Mouse (Mus musculus) small intestine, adult 2 months (tissue): ENCODE measurements around the gene Gpr21. TPM values are rescaled to one million over a fixed set of nuclear protein-coding genes. Genes with fewer than 3 reads are reported as not detected.

ENCODE experiments used
- H3K27ac ChIP-seq: fragments of 200-500 bp; 2 replicates; pipeline ENCODE4 v1.5.1; 2012; ENCODE audit warnings: low read depth, low read length, control low read depth, inconsistent platforms; ENCODE audit not compliant: insufficient read depth
- H3K27me3 ChIP-seq: fragments of 200-500 bp; 2 replicates; pipeline ENCODE4 v1.6.1; 2012; ENCODE audit warnings: mild to moderate bottlenecking, moderate library complexity, low read length, inconsistent platforms; ENCODE audit not compliant: control insufficient read depth, insufficient read depth
- H3K36me3 ChIP-seq: fragments of 200-500 bp; 2 replicates; pipeline ENCODE4 v1.6.1; 2012; ENCODE audit warnings: mild to moderate bottlenecking, low read length, control low read depth, inconsistent platforms; ENCODE audit not compliant: control insufficient read depth, insufficient read depth
- H3K4me1 ChIP-seq: fragments of 200-500 bp; 2 replicates; pipeline ENCODE4 v1.6.1; 2012; ENCODE audit warnings: low read length, inconsistent platforms, mixed read lengths; ENCODE audit not compliant: control insufficient read depth, insufficient read depth, insufficient read length
- H3K4me3 ChIP-seq: fragments of 200-500 bp; 2 replicates; pipeline ENCODE4 v1.5.1; 2012; ENCODE audit warnings: low read depth, mild to moderate bottlenecking, control low read depth, inconsistent platforms, low read length, moderate library complexity
- CTCF ChIP-seq: fragments of 200-500 bp; IDR thresholded peaks from 2 replicates; pipeline ENCODE4 v1.5.1; 2012; ENCODE audit warnings: low read depth, mild to moderate bottlenecking, control low read depth, inconsistent platforms, low read length, moderate library complexity, mixed read lengths; ENCODE audit not compliant: insufficient replicate concordance, insufficient read length; ENCODE audit errors: extremely low read depth
- POLR2A ChIP-seq: fragments of 200-500 bp; IDR thresholded peaks from 2 replicates; pipeline ENCODE4 v1.6.1; 2012; ENCODE audit warnings: low read depth, mild to moderate bottlenecking, control low read depth, inconsistent platforms, low read length, moderate library complexity
- WGBS: fragments of 180-500 bp; shearing (Covaris S2); methylation state at CpG from one replicate; pipeline ENCODE4 v1.1.7; 2018; 5-methylcytosine and 5-hydroxymethylcytosine counted together
- polyA plus RNA-seq: library from polyadenylated mRNA; depleted of rRNA; stranded (reverse); fragments of >200 nt; gene quantifications from 2 replicates; pipeline ENCODE4 v1.2.3, GENCODE M21; 2012

Gpr21 gene
- polyA plus RNA-seq, 1 experiment = 0.15 TPM

DNA sequence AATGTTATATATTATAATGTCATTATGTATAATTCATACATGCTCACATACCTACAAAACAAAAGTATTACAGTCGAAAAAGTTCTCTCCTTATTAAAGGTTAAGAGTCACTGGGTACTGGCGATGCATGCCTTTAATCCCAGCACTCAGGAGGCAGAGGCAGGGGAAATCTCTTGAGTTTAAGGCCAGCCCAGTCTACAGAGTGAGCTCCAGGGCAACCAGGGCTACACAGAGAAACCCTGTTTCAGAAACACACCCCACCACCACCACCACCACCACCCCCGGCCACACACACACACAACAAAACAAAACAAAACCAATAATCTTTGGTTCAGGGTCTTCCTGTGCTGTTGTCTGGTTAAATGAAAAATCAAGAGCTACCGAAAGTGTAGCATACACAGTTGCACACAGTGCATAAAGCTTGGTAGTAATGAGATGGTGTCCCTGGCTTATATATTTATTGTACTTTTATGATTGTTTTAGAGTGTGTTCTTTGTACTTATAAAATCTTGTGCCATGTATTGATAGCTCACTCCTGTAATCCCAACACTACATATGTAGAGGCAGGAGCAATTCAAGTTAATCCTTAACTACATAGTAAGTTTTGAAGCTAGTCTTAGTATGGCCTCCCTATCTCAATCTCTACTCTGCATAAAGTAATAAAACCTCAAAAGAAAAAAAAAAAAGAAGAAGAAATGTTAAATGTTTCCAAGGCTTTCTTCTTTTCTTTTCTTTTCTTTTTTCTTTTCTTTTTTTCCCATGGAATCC, 4.8 kb upstream of the Gpr21 start:
- Histone ChIP-seq H3K36me3 (peaks cover 8% of the 10 kb centered on the region; the same call in 1 of the 2 replicates), H3K4me1 (peaks cover 12% of the 10 kb centered on the region; the same call in 1 of the 2 replicates), H3K4me3 (no peak overlapping the region), H3K27me3 (no peaks in the 10 kb centered on the region), H3K27ac (peak overlapping the region; percentile 24; the same call in 1 of the 2 replicates)
- TF ChIP-seq POLR2A = no peak
- no peak for TF ChIP-seq CTCF
- 28% methylated on average over 4 of the region's 4 CpGs for WGBS

DNA sequence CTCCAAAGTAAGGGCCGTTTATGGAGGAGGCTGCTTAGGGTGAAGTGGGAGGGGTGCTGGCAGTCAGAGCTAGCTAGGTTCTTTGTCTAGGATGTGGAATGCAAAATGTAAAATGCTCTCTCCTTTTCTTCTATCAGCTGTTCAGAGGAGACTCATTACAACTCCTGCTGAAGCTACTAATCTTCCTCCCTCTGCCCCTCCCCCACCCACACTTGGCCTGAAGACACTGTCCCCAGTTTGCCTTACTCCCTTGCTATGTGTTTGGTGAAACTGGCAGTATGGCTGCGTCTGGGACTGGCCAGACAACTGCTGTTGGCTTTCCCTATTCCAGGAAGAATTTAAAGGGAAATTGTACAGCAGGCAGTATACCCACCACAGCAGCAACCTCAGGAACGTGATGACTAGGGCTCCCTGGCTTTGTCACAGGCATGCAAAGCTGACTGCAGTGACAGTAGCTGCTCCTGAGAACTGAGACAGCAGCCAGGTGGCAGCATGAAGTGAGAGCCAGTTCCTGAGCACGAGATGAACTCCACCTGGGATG, 860 bp downstream of the Gpr21 start:
- no peak overlapping the region for H3K4me3 ChIP-seq

DNA sequence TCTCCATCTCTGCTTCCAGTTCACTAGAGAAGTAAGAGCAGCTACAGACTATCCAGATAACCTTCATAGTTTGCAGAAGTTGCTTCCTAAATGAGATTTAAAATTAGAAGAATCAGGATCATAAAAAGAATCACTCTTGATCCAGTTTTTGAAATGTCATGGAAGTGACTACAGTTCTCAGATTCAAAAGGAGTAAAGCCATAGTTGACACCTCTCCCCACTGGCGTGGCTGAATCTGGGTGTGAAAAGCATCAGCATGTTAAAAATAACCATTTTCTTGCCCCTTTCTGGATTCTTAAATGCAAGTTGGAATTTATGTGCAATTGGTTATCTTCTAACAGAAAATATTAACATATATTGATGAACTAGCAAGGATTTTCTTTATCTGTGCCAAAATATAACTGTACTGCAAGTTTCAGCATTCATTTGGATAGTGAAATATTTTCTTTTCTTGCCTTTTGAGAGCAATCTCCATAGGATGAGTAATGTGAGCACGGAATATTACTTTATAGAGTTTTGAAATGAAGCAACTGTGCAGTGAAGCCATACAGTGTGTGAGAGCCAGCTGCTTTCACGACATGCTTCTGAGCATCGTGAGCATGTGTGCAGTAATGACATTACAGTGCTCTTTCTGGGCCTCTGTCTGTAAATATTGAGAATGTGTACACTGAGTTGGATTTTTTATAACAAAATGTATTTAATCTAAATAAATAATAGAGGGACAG, 2.6 kb downstream of the Gpr21 start:
- no peak overlapping the region for H3K27ac ChIP-seq
- WGBS = 83% methylated on average over 4 of the region's 4 CpGs
- no peak overlapping the region for H3K4me3 ChIP-seq

More for the DNA sequence above, 860 bp downstream of the Gpr21 start:
- TF ChIP-seq POLR2A = no peak
- no peak for TF ChIP-seq CTCF
- Histone ChIP-seq H3K36me3 (peaks cover 14% of the 10 kb centered on the region), H3K27me3 (no peaks in the 10 kb centered on the region), H3K4me1 (peaks cover under 1% of the 10 kb centered on the region; the same call in 1 of the 2 replicates), H3K27ac (no peak overlapping the region)
- WGBS = 66% methylated on average over 4 of the region's 4 CpGs

DNA sequence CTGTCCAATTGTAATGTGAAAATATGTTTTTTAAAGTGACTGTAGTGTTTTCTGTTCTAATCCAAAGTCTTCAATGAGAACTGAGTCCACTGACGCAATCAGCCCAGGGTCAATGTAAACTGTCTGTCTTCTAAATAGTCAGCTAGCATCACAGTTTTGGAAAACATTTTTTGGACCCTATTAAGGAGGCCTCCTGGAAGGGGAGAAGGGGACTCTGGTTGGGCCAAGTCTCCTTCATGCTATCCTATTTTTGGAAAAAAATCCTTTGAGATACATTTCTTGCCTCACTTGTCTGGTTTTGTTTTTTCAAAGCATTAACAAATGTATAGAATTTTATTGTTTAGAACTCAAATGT, 3.1 kb downstream of the Gpr21 start:
- Histone ChIP-seq H3K27me3 (no peaks in the 10 kb centered on the region), H3K4me1 (no peaks in the 10 kb centered on the region), H3K4me3 (no peak overlapping the region), H3K36me3 (peaks cover 11% of the 10 kb centered on the region), H3K27ac (no peak overlapping the region)
- 80% methylated on average over 1 of the region's 1 CpGs for WGBS
- TF ChIP-seq CTCF = no peak
- TF ChIP-seq POLR2A = no peak

More for the DNA sequence above, 2.6 kb downstream of the Gpr21 start:
- Histone ChIP-seq H3K27me3 (no peaks in the 10 kb centered on the region), H3K36me3 (peaks cover 11% of the 10 kb centered on the region), H3K4me1 (no peaks in the 10 kb centered on the region)
- TF ChIP-seq CTCF = no peak
- TF ChIP-seq POLR2A = no peak

DNA sequence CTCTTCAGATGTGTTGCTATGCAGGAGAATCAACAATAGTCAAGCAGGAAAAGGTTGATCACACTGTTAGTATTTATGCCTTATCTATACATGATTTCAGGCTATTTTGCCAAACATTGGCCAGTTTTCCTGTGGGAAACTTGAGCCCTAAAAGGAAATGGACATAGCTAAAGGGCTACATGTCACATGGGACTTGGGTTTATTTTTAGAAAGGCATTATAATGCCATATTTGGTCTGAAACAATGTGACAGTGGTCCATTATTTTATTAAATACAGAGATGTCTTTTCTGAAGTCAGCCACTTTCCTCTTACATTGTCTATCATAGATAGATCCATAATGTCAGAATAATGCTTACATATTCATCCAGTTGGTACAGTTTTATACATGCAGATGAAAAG, 11.5 kb downstream of the Gpr21 start:
- TF ChIP-seq POLR2A (no peak), CTCF (no peak)
- Histone ChIP-seq H3K4me3 (no peak overlapping the region), H3K36me3 (peaks cover 2% of the 10 kb centered on the region; the same call in 1 of the 2 replicates), H3K27ac (no peak overlapping the region), H3K4me1 (no peaks in the 10 kb centered on the region), H3K27me3 (no peaks in the 10 kb centered on the region)

DNA sequence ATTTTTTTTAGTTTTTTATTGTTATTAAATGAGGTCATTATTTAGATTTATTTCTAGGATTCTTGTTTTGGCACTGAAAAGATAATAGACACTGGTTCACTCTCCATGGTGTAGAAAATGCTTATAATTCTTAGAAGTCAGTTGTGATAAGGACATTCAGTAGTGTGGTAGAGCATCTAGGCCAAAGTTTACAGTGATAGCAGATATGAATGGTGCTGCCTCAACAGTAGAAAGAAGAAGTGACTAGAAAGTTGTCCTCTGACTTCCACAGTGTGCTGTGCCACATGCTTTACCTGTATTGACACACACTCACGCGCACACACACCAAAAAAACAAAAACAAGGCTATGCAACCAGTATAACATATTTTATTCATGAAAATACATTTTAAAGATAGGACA, 13.3 kb downstream of the Gpr21 start:
- WGBS = 97% methylated on average over 2 of the region's 2 CpGs
- Histone ChIP-seq H3K27ac (no peak overlapping the region), H3K36me3 (peaks cover 5% of the 10 kb centered on the region), H3K27me3 (no peaks in the 10 kb centered on the region), H3K4me3 (no peak overlapping the region), H3K4me1 (no peaks in the 10 kb centered on the region)
- TF ChIP-seq CTCF (no peak), POLR2A (no peak)

DNA sequence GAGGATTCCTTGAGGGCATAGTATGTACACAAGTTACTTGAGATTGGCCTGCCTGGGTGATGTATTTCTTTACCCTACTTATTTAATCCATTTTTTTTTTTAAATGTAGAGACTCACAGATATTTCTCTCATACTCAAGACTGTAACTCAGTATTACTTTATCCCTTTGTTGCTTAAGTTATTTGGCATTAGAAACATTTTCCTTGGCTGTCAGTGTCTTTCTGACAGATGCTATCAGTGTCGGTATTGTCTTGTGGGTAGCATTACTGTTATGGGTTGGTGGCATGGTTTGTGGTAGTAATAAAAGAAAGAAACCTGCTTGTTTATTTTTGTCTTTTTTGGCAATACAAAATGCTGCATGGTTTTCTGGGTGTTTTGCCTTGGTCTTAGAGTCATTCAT, 14.6 kb downstream of the Gpr21 start:
- 91% methylated on average over 1 of the region's 1 CpGs for WGBS
- no peak overlapping the region for H3K27ac ChIP-seq
- TF ChIP-seq POLR2A = no peak
- no peak for TF ChIP-seq CTCF
- no peaks in the 10 kb centered on the region for H3K4me1 ChIP-seq
- H3K27me3 ChIP-seq = no peaks in the 10 kb centered on the region
- H3K36me3 ChIP-seq = peaks cover 9% of the 10 kb centered on the region
- no peak overlapping the region for H3K4me3 ChIP-seq
